ENCODE assay signal across 13 mouse cellular contexts in genomic region chr7:137864912-137865311, GRCm38 (mm10).
DNase-seq lines count a peak whose midpoint lies in the region; ATAC-seq lines count a peak whose summit lies in the region.
"Had no signal": no experiment of that assay in that cellular context is flagged by ENCODE, and none has a peak within 500 bp of the region (broad histone marks: within the 10 kb centered on the region; RNA-seq: fewer than 3 reads in every experiment).

No protein-coding gene starts in this region.

- ATAC-seq in forebrain, embryonic 12.5 days (ENCODE audit: low FRiP score), result no peak
- ATAC-seq: inflammation-experienced regulatory T-cells, adult 6 months had no signal

- no peaks in the 10 kb centered on the region for H3K27me3 ChIP-seq in forebrain, embryonic 12.5 days
- no peaks in the 10 kb centered on the region for H3K27me3 ChIP-seq in forebrain, embryonic 10.5 days (ENCODE audit: poor library complexity, severe bottlenecking)
- H3K27me3 ChIP-seq: embryonic facial prominence, embryonic 12.5 days; liver, embryonic 13.5 days had no signal

- 0 out of 2 replicates have a peak overlapping the region, but pooled peaks have one; percentile 25 for H3K27ac ChIP-seq in forebrain, embryonic 12.5 days
- no peak overlapping the region for H3K27ac ChIP-seq in forebrain, embryonic 10.5 days
- H3K27ac ChIP-seq: embryonic facial prominence, embryonic 12.5 days; heart, adult 2 months; liver, embryonic 13.5 days had no signal

- peaks cover 18% of the 10 kb centered on the region for H3K4me1 ChIP-seq in forebrain, embryonic 12.5 days
- H3K4me1 ChIP-seq in forebrain, embryonic 10.5 days, result peaks cover 15% of the 10 kb centered on the region
- H3K4me1 ChIP-seq: liver, embryonic 13.5 days had no signal

- 53% methylated on average over 4 of the region's 4 CpGs for WGBS in forebrain, embryonic 12.5 days
- WGBS in forebrain, embryonic 10.5 days, result 52% methylated on average over 4 of the region's 4 CpGs

- H3K4me3 ChIP-seq in forebrain, embryonic 12.5 days (replicated peaks), result no peak overlapping the region
- no peak overlapping the region for H3K4me3 ChIP-seq in forebrain, embryonic 10.5 days
- H3K4me3 ChIP-seq: embryonic facial prominence, embryonic 12.5 days; heart, adult 2 months; liver, embryonic 13.5 days had no signal

- H3K9me3 ChIP-seq in forebrain, embryonic 12.5 days, result no peaks in the 10 kb centered on the region
- no peaks in the 10 kb centered on the region for H3K9me3 ChIP-seq in forebrain, embryonic 10.5 days
- H3K9me3 ChIP-seq: embryonic facial prominence, embryonic 12.5 days; liver, embryonic 13.5 days had no signal

- no peak for DNase-seq in forebrain, embryonic 10.5 days (ENCODE audit: extremely low spot score, low spot score)
- DNase-seq in kidney, postnatal 14 days, result peak; percentile 13
- DNase-seq in kidney, adult 8-10 months, result no peak
- peak; percentile 93 for DNase-seq in MN1 (ENCODE audit: low spot score)
- peak; percentile 23 for DNase-seq in embryo, embryonic 9.5 days (ENCODE audit: extremely low spot score)
- no peak for DNase-seq in adrenal gland, adult 18-20 months (ENCODE audit: low spot score in 2 of 2)
- DNase-seq in left cerebral cortex, adult 11 months (ENCODE audit: low spot score), result no peak
- DNase-seq: heart, adult 2 months; kidney, postnatal 25 days; liver, embryonic 13.5 days had no signal

- H3K4me2 ChIP-seq in forebrain, embryonic 12.5 days, result no peak overlapping the region
- H3K4me2 ChIP-seq: embryonic facial prominence, embryonic 12.5 days; liver, embryonic 13.5 days had no signal

- H3K36me3 ChIP-seq in forebrain, embryonic 12.5 days (replicated peaks), result no peaks in the 10 kb centered on the region
- H3K36me3 ChIP-seq in forebrain, embryonic 10.5 days (replicated peaks), result no peaks in the 10 kb centered on the region
- H3K36me3 ChIP-seq: embryonic facial prominence, embryonic 12.5 days; liver, embryonic 13.5 days had no signal

- no peak overlapping the region for H3K9ac ChIP-seq in forebrain, embryonic 12.5 days
- H3K9ac ChIP-seq: embryonic facial prominence, embryonic 12.5 days; liver, embryonic 13.5 days had no signal

Comparison
In these comparisons a context has a peak if more than half of its experiments do, and no peak if none do; other contexts are left out.
1. DNase-seq: peak in kidney, postnatal 14 days (single experiment), MN1 (single experiment) and embryo, embryonic 9.5 days (single experiment); none in forebrain, embryonic 10.5 days (single experiment), kidney, adult 8-10 months (0 of 2), adrenal gland, adult 18-20 months (0 of 2) and left cerebral cortex, adult 11 months (single experiment).